Mouse (Mus musculus): Measurements from ENCODE around the gene Peak1. TPM values are rescaled to one million over a fixed set of nuclear protein-coding genes. Genes with fewer than 3 reads are reported as not detected.

Gene Peak1
- polyA plus RNA-seq, 1 experiment from 2014 or later: 8.1 TPM

GRCm38 (mm10) chr9:56409928-56410327 is 7.9 kb downstream of the Peak1 start:
- Histone ChIP-seq H3K4me1 (no peaks in the 10 kb centered on the region), H3K27ac (no peak overlapping the region), H3K9ac (no peak overlapping the region), H3K27me3 (no peaks in the 10 kb centered on the region), H3K36me3 (no peaks in the 10 kb centered on the region), H3K9me3 (replicated peaks) (no peaks in the 10 kb centered on the region), H3K4me2 (replicated peaks) (no peak overlapping the region), H3K4me3 (no peak overlapping the region)
- 94% methylated on average over 2 of the region's 2 CpGs for WGBS
- no peak for ATAC-seq (ENCODE audit: low FRiP score)

- no peaks in the 10 kb centered on the region for H3K9me3 ChIP-seq (replicated peaks)
- H3K27me3 ChIP-seq: no peaks in the 10 kb centered on the region
- no peak overlapping the region for H3K4me2 ChIP-seq (replicated peaks)
- H3K36me3 ChIP-seq: no peaks in the 10 kb centered on the region
- no peaks in the 10 kb centered on the region for H3K4me1 ChIP-seq
- H3K9ac ChIP-seq: no peak overlapping the region
- no peak overlapping the region for H3K4me3 ChIP-seq
- no peak overlapping the region for H3K27ac ChIP-seq
- 78% methylated on average over 4 of the region's 4 CpGs for WGBS
- no peak for ATAC-seq (ENCODE audit: low FRiP score)
Observed at GRCm38 (mm10) chr9:56404619-56405018, 13.2 kb downstream of the Peak1 start.

- Histone ChIP-seq H3K27me3 (no peaks in the 10 kb centered on the region), H3K36me3 (no peaks in the 10 kb centered on the region)
Observed at GRCm38 (mm10) chr9:56396306-56396705, 21.6 kb downstream of the Peak1 start.

GRCm38 (mm10) chr9:56392857-56393256 is 25.0 kb downstream of the Peak1 start:
- Histone ChIP-seq H3K4me2 (replicated peaks) (no peak overlapping the region), H3K4me3 (no peak overlapping the region), H3K36me3 (no peaks in the 10 kb centered on the region), H3K27me3 (no peaks in the 10 kb centered on the region), H3K27ac (no peak overlapping the region), H3K9ac (no peak overlapping the region), H3K4me1 (no peaks in the 10 kb centered on the region), H3K9me3 (replicated peaks) (no peaks in the 10 kb centered on the region)
- WGBS: 71% methylated on average over 3 of the region's 3 CpGs
- no peak for ATAC-seq (ENCODE audit: low FRiP score)

More at GRCm38 (mm10) chr9:56396306-56396705, 21.6 kb downstream of the Peak1 start:
- Histone ChIP-seq H3K27ac (no peak overlapping the region), H3K4me1 (no peaks in the 10 kb centered on the region), H3K9ac (no peak overlapping the region), H3K9me3 (replicated peaks) (no peaks in the 10 kb centered on the region), H3K4me3 (no peak overlapping the region), H3K4me2 (replicated peaks) (no peak overlapping the region)
- ATAC-seq (ENCODE audit: low FRiP score): no peak
- 55% methylated on average over 1 of the region's 1 CpGs for WGBS

GRCm38 (mm10) chr9:56382786-56383185 is 35.1 kb downstream of the Peak1 start:
- no peak overlapping the region for H3K9ac ChIP-seq
- H3K9me3 ChIP-seq (replicated peaks): no peaks in the 10 kb centered on the region
- H3K27me3 ChIP-seq: no peaks in the 10 kb centered on the region
- no peak overlapping the region for H3K27ac ChIP-seq
- ATAC-seq (ENCODE audit: low FRiP score): no peak
- H3K4me2 ChIP-seq (replicated peaks): no peak overlapping the region
- H3K36me3 ChIP-seq: no peaks in the 10 kb centered on the region
- no peak overlapping the region for H3K4me3 ChIP-seq
- H3K4me1 ChIP-seq: no peaks in the 10 kb centered on the region
- 87% methylated on average over 1 of the region's 1 CpGs for WGBS

DNA sequence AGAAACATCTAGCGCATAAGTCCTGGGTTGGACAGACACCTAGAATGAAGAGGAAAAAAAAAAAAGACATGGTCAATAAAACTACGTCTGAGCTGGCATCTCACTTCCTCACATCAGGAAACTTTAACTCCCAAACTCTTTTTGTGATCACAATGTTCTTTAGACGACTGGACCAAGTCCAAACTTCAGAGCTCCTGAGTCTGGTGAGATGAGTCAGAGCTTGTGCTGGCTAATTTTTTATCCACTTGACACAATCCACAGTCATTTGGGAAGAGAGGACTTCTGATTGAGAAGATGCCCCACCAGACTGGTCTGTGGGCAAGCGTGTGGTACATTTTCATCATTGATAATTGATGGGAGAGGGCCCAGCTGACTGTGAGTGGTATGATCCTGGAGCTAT is 43.5 kb downstream of the Peak1 start:
- no peak overlapping the region for H3K4me2 ChIP-seq (replicated peaks)
- no peaks in the 10 kb centered on the region for H3K4me1 ChIP-seq
- no peak for ATAC-seq (ENCODE audit: low FRiP score)
- no peak overlapping the region for H3K27ac ChIP-seq
- WGBS: 76% methylated on average over 4 of the region's 4 CpGs
- H3K9ac ChIP-seq: no peak overlapping the region
- no peaks in the 10 kb centered on the region for H3K36me3 ChIP-seq
- no peaks in the 10 kb centered on the region for H3K27me3 ChIP-seq
- H3K9me3 ChIP-seq (replicated peaks): no peaks in the 10 kb centered on the region
- no peak overlapping the region for H3K4me3 ChIP-seq

- H3K27ac ChIP-seq: no peak overlapping the region
- H3K27me3 ChIP-seq: no peaks in the 10 kb centered on the region
- no peak overlapping the region for H3K9ac ChIP-seq
- no peak overlapping the region for H3K4me3 ChIP-seq
- no peaks in the 10 kb centered on the region for H3K4me1 ChIP-seq
- ATAC-seq (ENCODE audit: low FRiP score): no peak
- no peaks in the 10 kb centered on the region for H3K9me3 ChIP-seq (replicated peaks)
- H3K36me3 ChIP-seq: no peaks in the 10 kb centered on the region
- 61% methylated on average over 5 of the region's 5 CpGs for WGBS
- H3K4me2 ChIP-seq (replicated peaks): no peak overlapping the region
Observed at GRCm38 (mm10) chr9:56370710-56371109, 47.2 kb downstream of the Peak1 start.

DNA sequence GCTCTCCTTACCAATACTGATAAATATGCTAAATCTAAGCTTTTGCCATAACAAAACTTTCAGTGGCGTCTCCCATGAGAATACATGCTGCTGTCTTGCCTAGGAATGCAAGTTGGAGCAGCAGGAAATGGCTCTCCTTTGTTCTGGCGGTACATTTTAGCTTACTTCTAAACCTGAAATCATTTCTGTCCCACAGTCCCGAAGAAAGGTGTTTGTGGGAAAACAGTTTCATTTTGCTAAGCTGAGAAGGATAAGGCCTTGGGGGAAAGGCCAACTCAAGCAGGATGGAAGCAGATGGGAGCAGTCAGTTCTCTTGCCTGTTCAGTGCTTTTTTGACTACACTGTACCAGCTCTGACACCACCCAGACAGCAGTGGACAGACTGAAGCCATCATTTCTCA is 49.1 kb downstream of the Peak1 start:
- H3K9ac ChIP-seq: no peak overlapping the region
- ATAC-seq (ENCODE audit: low FRiP score): no peak
- H3K27me3 ChIP-seq: no peaks in the 10 kb centered on the region
- no peak overlapping the region for H3K4me2 ChIP-seq (replicated peaks)
- no peaks in the 10 kb centered on the region for H3K4me1 ChIP-seq
- H3K27ac ChIP-seq: no peak overlapping the region
- H3K4me3 ChIP-seq: no peak overlapping the region
- H3K36me3 ChIP-seq: no peaks in the 10 kb centered on the region
- H3K9me3 ChIP-seq (replicated peaks): no peaks in the 10 kb centered on the region
- WGBS: 63% methylated on average over 3 of the region's 3 CpGs

GRCm38 (mm10) chr9:56363306-56363705 is 54.6 kb downstream of the Peak1 start:
- Histone ChIP-seq H3K27ac (no peak overlapping the region), H3K27me3 (no peaks in the 10 kb centered on the region), H3K4me1 (no peaks in the 10 kb centered on the region), H3K4me3 (no peak overlapping the region), H3K9ac (no peak overlapping the region), H3K36me3 (no peaks in the 10 kb centered on the region), H3K4me2 (replicated peaks) (no peak overlapping the region), H3K9me3 (replicated peaks) (no peaks in the 10 kb centered on the region)
- WGBS: 95% methylated on average over 3 of the region's 3 CpGs
- no peak for ATAC-seq (ENCODE audit: low FRiP score)

DNA sequence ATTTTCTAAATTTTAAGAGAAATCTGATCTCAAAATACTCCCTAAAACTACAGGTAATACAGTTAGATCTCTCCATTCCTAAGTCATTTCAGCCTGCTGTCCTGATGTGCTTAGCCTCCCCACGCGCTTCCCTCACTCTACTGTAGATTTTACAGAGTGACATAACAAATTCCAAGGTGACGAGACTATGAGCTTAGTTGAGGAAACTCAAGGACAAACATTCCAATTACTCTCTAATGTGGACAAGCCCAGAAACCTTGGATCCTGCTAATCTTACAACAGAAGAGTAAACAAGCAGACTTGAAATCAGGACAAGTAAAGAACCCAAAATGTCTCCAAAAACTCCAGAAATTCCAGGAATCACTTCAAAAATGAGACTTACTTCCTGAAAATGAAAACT is 58.6 kb downstream of the Peak1 start:
- H3K27ac ChIP-seq: no peak overlapping the region
- no peaks in the 10 kb centered on the region for H3K9me3 ChIP-seq (replicated peaks)
- H3K36me3 ChIP-seq: no peaks in the 10 kb centered on the region
- H3K4me1 ChIP-seq: no peaks in the 10 kb centered on the region
- H3K4me2 ChIP-seq (replicated peaks): no peak overlapping the region
- WGBS: 85% methylated on average over 3 of the region's 3 CpGs
- H3K4me3 ChIP-seq: no peak overlapping the region
- H3K9ac ChIP-seq: no peak overlapping the region
- ATAC-seq (ENCODE audit: low FRiP score): no peak
- no peaks in the 10 kb centered on the region for H3K27me3 ChIP-seq

DNA sequence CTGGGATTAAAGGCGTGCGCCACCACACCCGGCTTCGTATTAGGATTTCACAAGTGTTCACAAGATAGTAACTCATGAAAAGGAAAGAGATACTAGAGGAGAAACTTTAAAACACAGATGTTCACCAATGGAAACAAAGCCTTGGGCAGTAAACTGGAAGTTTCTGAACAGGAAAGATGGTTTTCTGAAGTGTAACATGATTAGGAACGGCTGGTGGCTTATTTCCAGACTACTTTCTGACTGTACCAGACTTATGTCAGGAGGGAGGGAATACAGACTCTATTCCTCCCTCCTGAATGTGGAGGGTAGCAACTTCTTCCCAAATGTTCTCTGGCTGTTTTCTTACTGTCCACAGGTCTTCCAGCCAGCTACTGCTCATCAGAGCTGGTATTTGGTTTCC is 62.7 kb downstream of the Peak1 start:
- ATAC-seq (ENCODE audit: low FRiP score): no peak
- H3K4me2 ChIP-seq (replicated peaks): no peak overlapping the region

DNA sequence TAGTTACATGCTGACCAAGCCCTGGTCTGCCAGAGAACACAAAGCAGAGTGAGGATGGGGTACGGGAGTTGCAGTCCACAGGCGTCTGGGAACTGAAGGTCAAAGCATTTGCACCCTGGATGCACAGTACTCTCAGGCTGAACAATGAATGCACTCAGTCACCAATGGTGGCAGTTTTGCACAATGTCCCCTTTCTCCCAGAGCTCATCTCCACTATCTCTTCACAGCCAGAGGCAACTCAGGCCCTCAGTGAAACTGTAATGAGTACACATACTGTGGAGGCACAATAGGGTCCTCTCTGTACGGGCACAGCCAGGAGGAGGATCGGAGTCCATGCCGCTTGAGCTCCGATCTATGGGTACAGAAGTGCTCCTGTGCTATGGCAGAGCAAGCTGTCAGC is 71.5 kb downstream of the Peak1 start:
- Histone ChIP-seq H3K9me3 (replicated peaks) (no peaks in the 10 kb centered on the region), H3K27ac (no peak overlapping the region), H3K9ac (no peak overlapping the region), H3K27me3 (no peaks in the 10 kb centered on the region), H3K36me3 (no peaks in the 10 kb centered on the region), H3K4me3 (no peak overlapping the region), H3K4me2 (replicated peaks) (no peak overlapping the region), H3K4me1 (peaks cover 3% of the 10 kb centered on the region; the same call in 1 of the 2 replicates)
- WGBS: 72% methylated on average over 6 of the region's 6 CpGs
- no peak for ATAC-seq (ENCODE audit: low FRiP score)

More for the DNA sequence above, 62.7 kb downstream of the Peak1 start:
- H3K36me3 ChIP-seq: no peaks in the 10 kb centered on the region
- H3K27me3 ChIP-seq: no peaks in the 10 kb centered on the region
- H3K4me3 ChIP-seq: no peak overlapping the region
- H3K4me1 ChIP-seq: no peaks in the 10 kb centered on the region
- no peaks in the 10 kb centered on the region for H3K9me3 ChIP-seq (replicated peaks)
- 98% methylated on average over 5 of the region's 5 CpGs for WGBS
- no peak overlapping the region for H3K27ac ChIP-seq
- H3K9ac ChIP-seq: no peak overlapping the region

GRCm38 (mm10) chr9:56339426-56340195 is 78.3 kb downstream of the Peak1 start:
- Histone ChIP-seq H3K27ac (no peak overlapping the region), H3K27me3 (no peaks in the 10 kb centered on the region), H3K4me2 (replicated peaks) (no peak overlapping the region), H3K36me3 (no peaks in the 10 kb centered on the region), H3K4me3 (no peak overlapping the region), H3K9ac (no peak overlapping the region), H3K4me1 (no peaks in the 10 kb centered on the region), H3K9me3 (replicated peaks) (no peaks in the 10 kb centered on the region)
- ATAC-seq (ENCODE audit: low FRiP score): no peak
- 76% methylated on average over 1 of the region's 1 CpGs for WGBS
